Mouse (Mus musculus) frontal cortex, postnatal 10 days (tissue): ENCODE data around the gene Znhit2.

Experiments used
- DNase-seq, 2 experiments: peaks; one replicate each; pipeline ENCODE4 v3.0.0; 2022; ENCODE audit warnings: low spot score in 2 of 2, mixed read lengths in 1 of 2

Znhit2 gene

DNA sequence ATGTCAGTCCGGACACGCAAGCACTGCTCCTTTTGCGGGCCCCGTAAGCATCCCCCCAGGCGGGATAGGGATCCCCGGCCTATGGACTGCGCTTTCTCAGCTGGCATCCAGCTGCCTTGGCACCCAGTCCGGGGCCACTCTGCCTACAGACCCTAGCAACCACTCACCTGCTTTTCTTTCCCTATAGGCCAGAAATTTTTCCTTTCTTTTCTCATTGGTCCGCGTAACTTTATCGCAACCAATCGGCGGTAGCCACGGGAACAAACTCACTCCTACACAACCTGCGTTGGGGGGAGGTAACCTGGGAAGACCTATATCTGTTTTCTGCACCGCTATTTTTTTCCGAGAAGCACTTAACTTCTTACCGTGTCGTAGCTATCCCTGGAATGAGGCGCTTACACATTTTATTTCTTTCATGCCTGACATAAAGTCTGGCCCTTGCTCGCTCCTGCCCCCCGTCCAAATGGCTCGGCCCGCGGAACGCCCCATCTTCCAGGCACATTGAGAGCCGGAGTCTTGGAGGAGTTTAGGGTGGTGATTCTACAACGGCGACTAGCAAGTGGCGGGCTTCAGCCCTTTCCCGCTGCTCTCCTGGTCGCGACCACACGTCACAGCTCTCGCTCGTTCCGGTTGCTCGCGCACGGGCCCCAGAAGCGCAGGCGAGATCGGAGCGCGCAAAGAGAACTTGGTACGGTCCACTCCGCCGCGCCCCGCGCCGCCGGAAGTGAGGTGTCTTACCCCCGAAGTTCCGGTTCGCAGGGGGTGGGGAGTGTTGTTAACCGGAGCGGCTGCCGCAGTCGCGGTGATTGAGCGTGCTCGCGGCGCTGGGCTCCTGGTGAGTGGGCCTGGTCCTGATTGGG, 14.5 kb upstream of the Znhit2 start, which contains the start of gene Syvn1:
Gene Syvn1, plus strand, starts transcription at position 283 of the 860 bp plus-strand sequence.
- DNase-seq = peak; percentile 89

GRCm38 (mm10) chr19:6047154-6047898, 13.7 kb upstream of the Znhit2 start:
- peak; percentile 36 for DNase-seq

- DNase-seq = peak in 1 of 2 experiments; percentile 20
Observed at GRCm38 (mm10) chr19:6047899-6048166, 13.2 kb upstream of the Znhit2 start.

DNA sequence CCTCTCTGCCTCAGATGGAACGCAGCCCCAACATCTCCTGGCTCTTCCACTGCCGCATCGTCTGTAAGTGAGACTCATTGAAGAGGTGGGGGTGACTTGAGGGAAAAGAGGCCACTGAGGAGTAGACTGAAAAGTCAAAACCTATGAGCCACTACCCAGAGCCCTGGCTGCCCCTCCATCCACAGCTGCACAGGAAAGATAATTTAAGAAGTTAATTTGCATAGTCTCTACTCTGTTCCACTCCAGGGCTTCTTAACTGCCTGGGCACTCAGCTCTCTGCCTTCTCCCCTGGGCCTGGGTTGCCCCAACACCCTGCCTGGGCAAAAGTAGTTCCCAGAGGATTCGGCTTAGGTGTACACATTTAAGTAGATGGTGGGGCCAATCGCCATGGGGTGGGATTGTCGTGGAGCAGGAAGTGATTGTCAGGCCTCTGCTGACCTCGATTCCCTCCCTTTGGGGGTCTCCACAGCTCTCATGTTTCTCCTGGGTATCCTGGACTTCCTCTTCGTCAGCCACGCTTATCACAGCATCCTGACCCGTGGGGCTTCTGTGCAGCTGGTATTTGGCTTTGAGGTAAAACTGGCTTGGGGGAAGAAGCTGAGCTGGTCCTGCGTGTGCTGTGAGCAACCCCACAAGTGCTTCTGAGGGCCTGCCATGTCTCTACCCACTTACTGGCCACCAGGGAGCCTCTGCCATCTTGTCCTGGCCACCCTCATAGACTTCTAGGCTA, 12.1 kb upstream of the Znhit2 start:
- no peak for DNase-seq

DNA sequence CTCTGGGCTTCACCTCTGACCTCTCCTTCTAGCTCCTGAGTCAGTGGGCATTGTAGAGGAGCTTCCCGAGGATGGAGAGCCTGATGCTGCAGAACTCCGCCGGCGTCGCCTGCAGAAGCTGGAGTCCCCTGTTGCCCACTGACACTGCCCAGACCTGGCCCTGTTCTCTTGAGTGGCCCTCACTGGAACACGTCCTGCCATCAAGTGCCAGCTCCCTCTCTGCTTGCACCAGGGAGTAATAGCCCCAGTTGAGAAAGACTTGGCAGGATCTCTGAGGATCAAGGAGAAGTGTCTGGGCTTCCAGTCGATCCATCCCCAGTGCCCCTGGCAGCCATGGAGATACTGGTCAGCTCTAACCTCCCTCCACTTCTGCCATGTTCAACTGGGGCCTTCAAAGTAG, 8.5 kb upstream of the Znhit2 start:
- no peak for DNase-seq

DNA sequence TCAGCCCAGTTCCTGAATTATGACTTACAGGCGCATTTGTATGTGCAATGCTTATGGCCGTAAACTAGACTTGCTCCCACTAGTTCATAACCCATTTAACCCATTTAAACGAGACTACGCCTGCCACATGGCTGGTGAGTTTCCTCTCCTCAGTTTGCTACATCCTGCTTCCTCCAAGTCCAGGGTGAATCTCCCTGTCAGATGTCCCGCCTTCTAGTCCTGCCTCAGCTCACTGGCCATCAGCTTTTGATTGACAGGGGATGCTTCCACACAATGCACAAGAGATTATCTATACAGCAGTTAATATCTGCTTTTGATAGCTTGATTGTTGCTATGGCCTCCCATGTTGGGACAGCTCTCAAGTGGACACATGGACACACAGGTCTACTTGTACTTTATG, 6.7 kb upstream of the Znhit2 start:
- DNase-seq = no peak

DNA sequence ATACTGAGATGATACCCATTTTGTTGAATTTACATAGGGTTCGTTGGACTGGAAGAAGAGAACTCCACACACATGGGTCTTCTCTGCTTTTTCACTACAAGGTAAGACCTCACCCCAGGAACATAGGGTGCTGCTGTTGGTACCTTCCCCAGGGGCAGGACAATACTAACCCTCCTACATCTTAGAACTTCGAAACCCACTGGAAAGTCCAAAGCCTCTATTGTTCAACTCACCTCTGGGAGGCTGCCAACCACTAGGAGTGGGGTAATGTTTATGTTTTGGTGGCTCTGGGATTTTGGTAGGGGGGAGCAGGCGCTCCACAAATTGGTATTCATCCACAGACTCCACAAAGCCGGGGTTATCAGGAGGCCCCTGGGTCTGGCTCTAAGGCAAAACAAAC, 4.3 kb upstream of the Znhit2 start:
- no peak for DNase-seq

- DNase-seq = peak; percentile 98 to 99
Observed at GRCm38 (mm10) chr19:6057313-6058096, 3.5 kb upstream of the Znhit2 start, which contains the start of the genes Mrpl49 and Fau. TSS of gene Mrpl49 (minus strand) at chr19:6057785. TSS of gene Fau (plus strand) at chr19:6057844.

- DNase-seq = no peak
Observed at GRCm38 (mm10) chr19:6058513-6058912, 2.5 kb upstream of the Znhit2 start.

DNA sequence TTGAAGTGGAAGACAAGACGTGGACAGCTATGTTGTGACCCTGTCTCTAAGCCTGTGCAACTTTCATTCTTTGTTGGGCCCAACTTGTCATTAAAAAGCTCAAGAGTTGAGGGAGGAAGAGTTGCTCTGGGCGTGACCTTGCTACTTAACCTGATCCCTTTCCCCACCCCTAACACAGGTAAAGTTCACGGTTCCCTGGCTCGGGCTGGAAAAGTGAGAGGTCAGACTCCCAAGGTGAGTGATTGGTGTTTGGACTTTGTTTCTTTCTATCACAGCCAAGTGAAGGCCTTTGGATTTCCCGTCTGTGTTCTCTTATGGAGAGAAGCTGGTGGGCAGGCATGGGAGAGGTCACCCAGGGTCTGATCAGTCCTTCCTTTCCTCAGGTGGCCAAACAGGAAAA, 2.0 kb upstream of the Znhit2 start:
- no peak for DNase-seq

DNA sequence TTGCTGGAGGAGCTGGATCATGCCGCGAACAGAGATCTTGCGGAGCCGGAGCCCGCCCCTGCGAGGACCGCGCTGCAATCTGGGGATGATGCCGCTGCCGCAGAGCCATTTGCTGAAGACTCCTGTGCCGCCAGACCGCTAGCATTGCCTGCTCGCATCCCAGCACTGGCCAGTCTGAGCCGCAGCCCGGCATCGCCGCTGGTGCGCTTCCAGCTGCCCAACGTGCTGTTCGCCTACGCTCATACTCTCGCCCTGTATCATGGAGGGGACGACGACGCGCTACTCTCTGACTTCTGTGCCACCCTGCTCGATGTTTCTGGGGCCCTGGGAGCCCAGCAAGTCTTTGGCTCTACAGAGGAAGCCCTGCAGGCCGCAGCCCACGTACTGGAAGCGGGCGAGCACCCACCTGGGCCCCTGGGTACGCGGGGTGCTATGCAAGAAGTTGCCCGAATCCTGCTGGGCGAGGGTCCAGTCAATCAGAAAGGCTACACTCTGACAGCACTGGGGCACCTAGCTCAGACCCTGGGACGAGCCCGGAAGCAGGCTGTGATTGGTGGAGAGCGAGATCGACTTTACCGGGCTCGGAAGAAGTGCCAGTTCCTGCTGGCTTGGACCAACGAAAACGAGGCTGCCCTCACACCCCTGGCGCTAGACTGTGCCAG, 780 bp downstream of the Znhit2 start:
- peak in 1 of 2 experiments; percentile 53 for DNase-seq

- no peak for DNase-seq
Observed at GRCm38 (mm10) chr19:6062418-6062817, 1.4 kb downstream of the Znhit2 start.

DNA sequence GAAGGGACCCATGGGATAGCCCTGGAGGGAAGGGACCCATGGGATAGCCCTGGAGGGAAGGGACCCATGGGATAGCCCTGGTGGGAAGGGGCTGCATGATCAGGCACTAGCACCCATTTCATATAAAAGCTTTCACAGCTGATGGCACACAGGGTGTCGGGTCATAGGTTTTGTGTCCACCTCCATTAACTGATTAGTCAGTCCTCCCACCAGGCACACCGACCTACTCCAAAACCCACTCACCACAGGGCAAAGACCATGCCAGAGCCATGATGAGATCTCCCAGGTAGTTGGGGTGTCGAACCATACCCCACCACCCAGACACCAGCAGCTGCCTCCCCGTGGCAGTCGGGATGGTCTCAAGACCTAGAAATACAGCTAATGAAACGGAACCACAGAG, 2.1 kb downstream of the Znhit2 start:
- no peak for DNase-seq

- DNase-seq = no peak
Observed at GRCm38 (mm10) chr19:6066571-6066970, 5.6 kb downstream of the Znhit2 start.

GRCm38 (mm10) chr19:6067011-6067723, 6.2 kb downstream of the Znhit2 start:
- peak; percentile 73 to 83 for DNase-seq

- DNase-seq = peak; percentile 88 to 90
Observed at GRCm38 (mm10) chr19:6067724-6068415, 6.9 kb downstream of the Znhit2 start, which contains the start of gene Tm7sf2. TSS of gene Tm7sf2 (minus strand) at chr19:6068373.

GRCm38 (mm10) chr19:6068951-6069350, 8.0 kb downstream of the Znhit2 start:
- DNase-seq = no peak

GRCm38 (mm10) chr19:6069851-6070250, 8.9 kb downstream of the Znhit2 start:
- DNase-seq = no peak

GRCm38 (mm10) chr19:6070571-6071250, 9.7 kb downstream of the Znhit2 start:
- DNase-seq = no peak
